Mouse (Mus musculus) cortical plate, adult 2 months (tissue): ENCODE data around the gene Rasl11a. TPM values are rescaled to one million over a fixed set of nuclear protein-coding genes. Genes with fewer than 3 reads are reported as not detected.
"Not testable (repeated sequence)": the region's sequence is repeated elsewhere in the genome, so short reads cannot be mapped to it uniquely, and the experiment has no call there.

ENCODE experiments used
- H3K27ac ChIP-seq: fragments of 200-500 bp; 2 replicates; pipeline ENCODE4 v1.5.1; 2012; ENCODE audit warnings: low read length, control low read depth, inconsistent platforms; ENCODE audit not compliant: insufficient read depth
- H3K4me1 ChIP-seq: fragments of 200-500 bp; 2 replicates; pipeline ENCODE4 v1.6.1; 2011; ENCODE audit warnings: low read length; ENCODE audit not compliant: control insufficient read depth, insufficient read depth
- H3K4me3 ChIP-seq: fragments of 200-500 bp; 2 replicates; pipeline ENCODE4 v1.5.1; 2011; ENCODE audit warnings: mild to moderate bottlenecking, low read length, control low read depth; ENCODE audit not compliant: insufficient read depth
- CTCF ChIP-seq: fragments of 200-500 bp; IDR thresholded peaks from 2 replicates; pipeline ENCODE4 v1.5.1; 2011; ENCODE audit warnings: mild to moderate bottlenecking, control low read depth, low read length; ENCODE audit not compliant: insufficient read depth; ENCODE audit errors: extremely low read depth
- POLR2A ChIP-seq: fragments of 200-500 bp; IDR thresholded peaks from 2 replicates; pipeline ENCODE4 v1.6.1; 2011; ENCODE audit warnings: mild to moderate bottlenecking, low read length, control low read depth; ENCODE audit not compliant: insufficient read depth; ENCODE audit errors: extremely low read depth
- polyA plus RNA-seq: library from polyadenylated mRNA; depleted of rRNA; stranded (reverse); fragments of >200 nt; gene quantifications from 2 replicates; pipeline ENCODE4 v1.2.3, GENCODE M21; 2012; rRNA removed

The Rasl11a gene
- polyA plus RNA-seq, 1 experiment = 3.8 TPM

- no peak for TF ChIP-seq CTCF
- no peak for TF ChIP-seq POLR2A
- no peak overlapping the region for H3K27ac ChIP-seq
- no peak overlapping the region for H3K4me3 ChIP-seq
- no peaks in the 10 kb centered on the region for H3K4me1 ChIP-seq
These were observed 37.4 kb downstream of the Rasl11a start for GRCm38 (mm10) chr5:146882261-146882660.

- Histone ChIP-seq H3K4me1 (no peaks in the 10 kb centered on the region), H3K27ac (no peak overlapping the region), H3K4me3 (no peak overlapping the region)
- no peak for TF ChIP-seq CTCF
These were observed 38.2 kb downstream of the Rasl11a start for GRCm38 (mm10) chr5:146883053-146883452.

- Histone ChIP-seq H3K27ac (no peak overlapping the region), H3K4me1 (no peaks in the 10 kb centered on the region), H3K4me3 (no peak overlapping the region)
- TF ChIP-seq POLR2A = no peak
- TF ChIP-seq CTCF = no peak
These were observed 38.8 kb downstream of the Rasl11a start for GRCm38 (mm10) chr5:146883486-146884272.

- Histone ChIP-seq H3K4me1 (0 out of 2 replicates have a peak, but pooled peaks cover 2% of the 10 kb centered on the region), H3K27ac (no peak overlapping the region), H3K4me3 (no peak overlapping the region)
- TF ChIP-seq POLR2A (no peak), CTCF (peak; percentile 60)
These were observed 46.3 kb downstream of the Rasl11a start for GRCm38 (mm10) chr5:146891127-146891526.

GRCm38 (mm10) chr5:146892904-146893303 is 48.0 kb downstream of the Rasl11a start:
- H3K4me1 ChIP-seq = 0 out of 2 replicates have a peak, but pooled peaks cover 2% of the 10 kb centered on the region
- TF ChIP-seq CTCF (no peak), POLR2A (no peak)
- H3K27ac ChIP-seq = no peak overlapping the region

GRCm38 (mm10) chr5:146893478-146894182 is 48.8 kb downstream of the Rasl11a start:
- 0 out of 2 replicates have a peak, but pooled peaks have one; percentile 20 for TF ChIP-seq CTCF
- no peak for TF ChIP-seq POLR2A
- 0 out of 2 replicates have a peak, but pooled peaks cover 2% of the 10 kb centered on the region for H3K4me1 ChIP-seq
- no peak overlapping the region for H3K27ac ChIP-seq
- no peak overlapping the region for H3K4me3 ChIP-seq

More at GRCm38 (mm10) chr5:146892904-146893303, 48.0 kb downstream of the Rasl11a start:
- H3K4me3 ChIP-seq = no peak overlapping the region

- not testable (repeated sequence) for H3K27ac ChIP-seq, H3K4me1 ChIP-seq, H3K4me3 ChIP-seq
These were observed 50.8 kb downstream of the Rasl11a start for GRCm38 (mm10) chr5:146895667-146896066.

- H3K27ac ChIP-seq = no peak overlapping the region
- no peak for TF ChIP-seq CTCF
- no peak for TF ChIP-seq POLR2A
- H3K4me1 ChIP-seq = 0 out of 2 replicates have a peak, but pooled peaks cover 2% of the 10 kb centered on the region
- no peak overlapping the region for H3K4me3 ChIP-seq
These were observed 52.1 kb downstream of the Rasl11a start for GRCm38 (mm10) chr5:146896973-146897372.

Other genes starting within 250 kb of the Rasl11a start
- gene Usp12, start 50.1 kb upstream of the Rasl11a start, polyA plus RNA-seq = 31.0 and 32.7 TPM in 2 replicates
- 381 and 420 TPM in 2 replicates for gene Rpl21, start 12.2 kb upstream of the Rasl11a start, polyA plus RNA-seq
- 53.7 and 55.6 TPM in 2 replicates for gene Gtf3a, start 103.6 kb downstream of the Rasl11a start, polyA plus RNA-seq
- 20.3 and 20.7 TPM in 2 replicates for gene Mtif3, start 118.7 kb downstream of the Rasl11a start, polyA plus RNA-seq
- gene Lnx2, start 231.5 kb downstream of the Rasl11a start, polyA plus RNA-seq = 4.7 and 5.8 TPM in 2 replicates
- 69.4 and 73.0 TPM in 2 replicates for gene Polr1d, start 232.0 kb downstream of the Rasl11a start, polyA plus RNA-seq